Mouse (Mus musculus) forebrain, embryonic 15.5 days (tissue): ENCODE data around the gene Dspp. TPM values are rescaled to one million over a fixed set of nuclear protein-coding genes. Genes with fewer than 3 reads are reported as not detected.

Experiments
- ATAC-seq: fragments of 200-750 bp; cut with Nextera tagmentation; replicated peaks from 2 replicates; pipeline ENCODE4 v1.8.0; 2017; ENCODE audit warnings: mild to moderate bottlenecking, moderate TSS enrichment, moderate library complexity
- H3K27ac ChIP-seq: fragments of 300-500 bp; sonication (generic); replicated peaks from 2 replicates; pipeline ENCODE4 v1.5.1; 2015; ENCODE audit warnings: mild to moderate bottlenecking, inconsistent platforms
- H3K27me3 ChIP-seq: fragments of 300-500 bp; sonication (generic); 2 replicates; pipeline ENCODE4 v1.6.1; 2015; ENCODE audit warnings: inconsistent platforms
- H3K36me3 ChIP-seq: fragments of 300-500 bp; sonication (generic); 2 replicates; pipeline ENCODE4 v1.6.1; 2015; ENCODE audit warnings: mild to moderate bottlenecking, inconsistent platforms
- H3K4me1 ChIP-seq: fragments of 300-500 bp; sonication (generic); 2 replicates; pipeline ENCODE4 v1.6.1; 2015; ENCODE audit warnings: inconsistent platforms
- H3K4me2 ChIP-seq: fragments of 300-500 bp; sonication (generic); replicated peaks from 2 replicates; pipeline ENCODE4 v1.6.1; 2015; ENCODE audit warnings: mild to moderate bottlenecking, inconsistent platforms
- H3K4me3 ChIP-seq: fragments of 300-500 bp; sonication (generic); 2 replicates; pipeline ENCODE4 v1.5.1; 2015; ENCODE audit warnings: mild to moderate bottlenecking, inconsistent platforms
- H3K9ac ChIP-seq: fragments of 300-500 bp; sonication (generic); replicated peaks from 2 replicates; pipeline ENCODE4 v1.6.1; 2015; ENCODE audit warnings: mild to moderate bottlenecking, inconsistent platforms
- H3K9me3 ChIP-seq: fragments of 300-500 bp; sonication (generic); 2 replicates; pipeline ENCODE4 v1.6.1; 2016; ENCODE audit warnings: inconsistent platforms
- WGBS: fragments of 180-500 bp; shearing (Covaris S2); methylation state at CpG from one replicate; pipeline ENCODE4 v1.1.7; 2015; ENCODE audit warnings: mixed read lengths; 5-methylcytosine and 5-hydroxymethylcytosine counted together
- polyA plus RNA-seq: library from polyadenylated mRNA; unstranded; fragments of >200 nt; fragmentation: Nextera tagmentation; extraction: Ambion mirVana; gene quantifications from 2 replicates; pipeline ENCODE4 v1.2.1, GENCODE M21; 2015

Gene Dspp
- 0.06 TPM in 1 of 2 replicates, not detected in the other for polyA plus RNA-seq

GRCm38 (mm10) chr5:104170412-104170811, at the start of gene Dspp:
TSS of gene Dspp (plus strand) at chr5:104170712.
- no peak for ATAC-seq
- no peak within 1 kb of the TSS for H3K9ac ChIP-seq
- no peak within 1 kb of the TSS for H3K4me2 ChIP-seq
- WGBS, result 92% methylated on average over 7 of the region's 7 CpGs
- no peaks in the 10 kb centered on the region for H3K36me3 ChIP-seq
- H3K4me1 ChIP-seq, result no peaks in the 10 kb centered on the region
- H3K4me3 ChIP-seq, result no peak within 1 kb of the TSS
- H3K9me3 ChIP-seq, result no peaks in the 10 kb centered on the region
- H3K27me3 ChIP-seq, result no peaks in the 10 kb centered on the region
- no peak within 1 kb of the TSS for H3K27ac ChIP-seq

GRCm38 (mm10) chr5:104124016-104124658, 46.4 kb upstream of the Dspp start:
- no peak for ATAC-seq
- Histone ChIP-seq H3K27me3 (no peaks in the 10 kb centered on the region), H3K9ac (no peak overlapping the region), H3K36me3 (no peaks in the 10 kb centered on the region), H3K4me2 (no peak overlapping the region), H3K9me3 (no peaks in the 10 kb centered on the region), H3K4me3 (no peak overlapping the region), H3K27ac (no peak overlapping the region), H3K4me1 (no peaks in the 10 kb centered on the region)
- WGBS, result 88% methylated on average over 6 of the region's 6 CpGs

- ATAC-seq, result no peak
- WGBS, result 90% methylated on average over 12 of the region's 12 CpGs
- no peaks in the 10 kb centered on the region for H3K27me3 ChIP-seq
- H3K9me3 ChIP-seq, result no peaks in the 10 kb centered on the region
- H3K4me3 ChIP-seq, result no peak overlapping the region
- no peak overlapping the region for H3K27ac ChIP-seq
- no peak overlapping the region for H3K9ac ChIP-seq
- H3K4me2 ChIP-seq, result no peak overlapping the region
- H3K4me1 ChIP-seq, result no peaks in the 10 kb centered on the region
- H3K36me3 ChIP-seq, result no peaks in the 10 kb centered on the region
These were observed 43.8 kb upstream of the Dspp start for GRCm38 (mm10) chr5:104126561-104127320.

GRCm38 (mm10) chr5:104127351-104127750, 43.2 kb upstream of the Dspp start:
- Histone ChIP-seq H3K9me3 (no peaks in the 10 kb centered on the region), H3K36me3 (no peaks in the 10 kb centered on the region), H3K27ac (no peak overlapping the region), H3K4me3 (no peak overlapping the region), H3K9ac (no peak overlapping the region), H3K4me1 (no peaks in the 10 kb centered on the region), H3K27me3 (no peaks in the 10 kb centered on the region), H3K4me2 (no peak overlapping the region)
- ATAC-seq, result no peak
- WGBS, result 90% methylated on average over 1 of the region's 1 CpGs

GRCm38 (mm10) chr5:104128281-104129031, 42.1 kb upstream of the Dspp start:
- no peaks in the 10 kb centered on the region for H3K4me1 ChIP-seq
- no peak overlapping the region for H3K9ac ChIP-seq
- H3K4me3 ChIP-seq, result no peak overlapping the region
- H3K27ac ChIP-seq, result no peak overlapping the region
- no peak for ATAC-seq
- WGBS, result 79% methylated on average over 12 of the region's 12 CpGs
- H3K36me3 ChIP-seq, result no peaks in the 10 kb centered on the region
- no peaks in the 10 kb centered on the region for H3K9me3 ChIP-seq
- H3K4me2 ChIP-seq, result no peak overlapping the region
- no peaks in the 10 kb centered on the region for H3K27me3 ChIP-seq

- Histone ChIP-seq H3K4me1 (no peaks in the 10 kb centered on the region), H3K27ac (no peak overlapping the region), H3K9me3 (no peaks in the 10 kb centered on the region), H3K9ac (no peak overlapping the region), H3K4me3 (no peak overlapping the region), H3K36me3 (no peaks in the 10 kb centered on the region), H3K4me2 (no peak overlapping the region), H3K27me3 (no peaks in the 10 kb centered on the region)
- WGBS, result 88% methylated on average over 4 of the region's 4 CpGs
- no peak for ATAC-seq
These were observed 39.6 kb upstream of the Dspp start for GRCm38 (mm10) chr5:104130891-104131290.

- H3K27me3 ChIP-seq, result no peaks in the 10 kb centered on the region
- no peak for ATAC-seq
- no peaks in the 10 kb centered on the region for H3K4me1 ChIP-seq
- no peak overlapping the region for H3K27ac ChIP-seq
- no peaks in the 10 kb centered on the region for H3K9me3 ChIP-seq
- H3K36me3 ChIP-seq, result no peaks in the 10 kb centered on the region
- H3K4me3 ChIP-seq, result no peak overlapping the region
- H3K4me2 ChIP-seq, result no peak overlapping the region
- WGBS, result 77% methylated on average over 4 of the region's 4 CpGs
- no peak overlapping the region for H3K9ac ChIP-seq
These were observed 39.0 kb upstream of the Dspp start for GRCm38 (mm10) chr5:104131544-104131943.

GRCm38 (mm10) chr5:104133752-104134151, 36.8 kb upstream of the Dspp start:
- Histone ChIP-seq H3K9ac (no peak overlapping the region), H3K4me1 (no peaks in the 10 kb centered on the region), H3K4me2 (no peak overlapping the region), H3K36me3 (no peaks in the 10 kb centered on the region), H3K9me3 (no peaks in the 10 kb centered on the region), H3K4me3 (no peak overlapping the region), H3K27ac (no peak overlapping the region), H3K27me3 (no peaks in the 10 kb centered on the region)
- no peak for ATAC-seq
- WGBS, result 76% methylated on average over 4 of the region's 4 CpGs

- WGBS, result 82% methylated on average over 10 of the region's 10 CpGs
- Histone ChIP-seq H3K27me3 (no peaks in the 10 kb centered on the region), H3K4me2 (no peak overlapping the region), H3K4me3 (no peak overlapping the region), H3K4me1 (no peaks in the 10 kb centered on the region), H3K9ac (no peak overlapping the region), H3K36me3 (no peaks in the 10 kb centered on the region), H3K27ac (no peak overlapping the region), H3K9me3 (no peaks in the 10 kb centered on the region)
- ATAC-seq, result no peak
These were observed 32.5 kb upstream of the Dspp start for GRCm38 (mm10) chr5:104137920-104138541.

GRCm38 (mm10) chr5:104141067-104141466, 29.4 kb upstream of the Dspp start:
- Histone ChIP-seq H3K4me2 (no peak overlapping the region), H3K4me1 (no peaks in the 10 kb centered on the region), H3K4me3 (no peak overlapping the region), H3K9ac (no peak overlapping the region), H3K9me3 (no peaks in the 10 kb centered on the region), H3K36me3 (no peaks in the 10 kb centered on the region), H3K27me3 (no peaks in the 10 kb centered on the region), H3K27ac (no peak overlapping the region)
- WGBS, result 91% methylated on average over 2 of the region's 2 CpGs
- no peak for ATAC-seq

- Histone ChIP-seq H3K9me3 (no peaks in the 10 kb centered on the region), H3K27ac (no peak overlapping the region), H3K4me3 (no peak overlapping the region), H3K9ac (no peak overlapping the region), H3K27me3 (no peaks in the 10 kb centered on the region), H3K36me3 (no peaks in the 10 kb centered on the region), H3K4me2 (no peak overlapping the region), H3K4me1 (no peaks in the 10 kb centered on the region)
- 84% methylated on average over 4 of the region's 4 CpGs for WGBS
- ATAC-seq, result no peak
These were observed 26.5 kb upstream of the Dspp start for GRCm38 (mm10) chr5:104144057-104144456.

- Histone ChIP-seq H3K9ac (no peak overlapping the region), H3K4me1 (no peaks in the 10 kb centered on the region), H3K4me3 (no peak overlapping the region), H3K27me3 (no peaks in the 10 kb centered on the region), H3K36me3 (no peaks in the 10 kb centered on the region), H3K4me2 (no peak overlapping the region), H3K27ac (no peak overlapping the region), H3K9me3 (no peaks in the 10 kb centered on the region)
- ATAC-seq, result no peak
- 82% methylated on average over 7 of the region's 7 CpGs for WGBS
These were observed 21.2 kb upstream of the Dspp start for GRCm38 (mm10) chr5:104149349-104149748.
